Mouse (Mus musculus) 3134 (cell line): ENCODE data around the gene Tshz2.
"Not testable (repeated sequence)": the region's sequence is repeated elsewhere in the genome, so short reads cannot be mapped to it uniquely, and the experiment has no call there.

Source experiments
- DNase-seq: peaks from one replicate; pipeline ENCODE4 v3.0.0-alpha.2; 2011; ENCODE audit warnings: low spot score; ENCODE audit not compliant: insufficient read length; ENCODE audit errors: extremely low read depth

Tshz2 gene

GRCm38 (mm10) chr2:169752126-169752525, 119.3 kb downstream of the Tshz2 start:
- no peak for DNase-seq

DNA sequence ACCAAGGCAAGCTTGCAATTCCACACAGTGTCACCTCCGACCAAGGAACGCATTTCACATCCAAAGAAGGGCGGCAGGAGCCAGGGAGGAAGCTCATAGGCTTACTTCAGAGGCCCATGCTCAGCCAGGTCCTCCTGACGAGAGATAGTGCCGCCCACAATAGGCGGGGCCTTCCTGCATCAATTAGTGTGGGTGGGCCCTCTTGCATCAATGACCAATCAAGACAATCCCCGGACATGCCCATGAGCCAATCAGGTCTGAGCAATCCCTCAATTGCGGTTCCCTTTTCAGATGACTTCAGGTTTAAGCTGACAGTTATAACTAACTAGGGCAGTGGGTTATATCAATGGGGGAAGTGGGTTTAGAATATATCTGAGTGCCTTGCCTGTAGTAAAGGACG, 120.6 kb downstream of the Tshz2 start:
- no peak for DNase-seq

DNA sequence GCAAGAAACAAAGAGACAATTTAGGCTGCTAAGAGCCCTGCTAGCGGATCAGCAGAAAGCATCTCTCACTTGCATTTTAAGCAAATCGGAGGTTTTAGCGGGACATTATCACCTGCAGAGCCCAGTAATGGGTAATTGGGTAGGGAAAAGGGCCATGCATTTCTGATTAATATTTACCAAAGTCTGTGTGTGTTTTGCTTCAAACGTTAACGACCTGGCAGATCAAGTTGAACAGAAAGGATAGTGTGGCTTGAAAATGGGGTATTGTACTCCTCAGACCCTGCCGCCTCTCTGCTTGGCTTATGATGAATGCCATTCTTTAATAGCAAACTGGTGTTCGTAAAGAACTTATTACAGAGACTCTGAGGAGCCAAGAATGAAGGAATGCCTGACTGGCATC, 122.3 kb downstream of the Tshz2 start:
- no peak for DNase-seq

DNA sequence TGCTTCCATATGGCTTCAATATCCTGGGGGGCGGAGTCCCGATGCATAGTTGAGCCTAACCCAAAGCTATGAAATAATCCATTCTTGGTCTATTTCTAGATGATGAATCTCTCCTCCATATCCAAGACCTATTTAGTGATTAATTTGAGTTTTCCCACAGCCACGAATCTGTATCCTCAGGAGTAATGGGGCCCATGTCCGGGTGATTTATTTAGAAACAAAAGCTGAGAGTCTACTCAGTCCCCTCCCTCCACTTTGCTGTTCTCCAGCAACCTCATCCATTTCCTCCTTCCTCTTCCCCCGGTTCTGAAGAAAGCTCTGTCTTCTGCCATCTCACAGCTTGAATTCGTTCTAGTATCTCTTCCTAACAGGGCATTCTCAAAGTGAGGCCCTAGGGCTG, 125.3 kb downstream of the Tshz2 start:
- no peak for DNase-seq

DNA sequence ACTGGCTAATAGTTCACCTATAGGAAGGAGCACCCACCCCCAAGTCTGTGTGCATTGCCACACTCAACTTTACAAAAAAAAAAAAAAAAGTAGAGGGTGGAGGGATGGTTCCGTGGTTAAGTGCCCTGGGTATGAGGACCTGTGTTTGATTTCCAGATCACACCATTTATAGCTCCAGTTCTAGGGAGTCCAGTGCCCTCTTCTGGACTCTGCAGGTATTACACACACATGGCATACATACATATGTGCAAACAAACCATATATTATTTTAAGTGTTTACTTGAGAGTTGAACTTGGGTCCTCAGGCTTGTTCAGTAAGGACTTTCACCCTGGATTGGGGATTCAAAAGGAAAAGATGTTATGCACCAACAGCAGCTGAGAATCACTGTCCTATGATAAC, 127.3 kb downstream of the Tshz2 start:
- no peak for DNase-seq

GRCm38 (mm10) chr2:169761726-169762125, 128.9 kb downstream of the Tshz2 start:
- DNase-seq: no peak

- DNase-seq: no peak
Observed at GRCm38 (mm10) chr2:169762301-169762700, 129.5 kb downstream of the Tshz2 start.

DNA sequence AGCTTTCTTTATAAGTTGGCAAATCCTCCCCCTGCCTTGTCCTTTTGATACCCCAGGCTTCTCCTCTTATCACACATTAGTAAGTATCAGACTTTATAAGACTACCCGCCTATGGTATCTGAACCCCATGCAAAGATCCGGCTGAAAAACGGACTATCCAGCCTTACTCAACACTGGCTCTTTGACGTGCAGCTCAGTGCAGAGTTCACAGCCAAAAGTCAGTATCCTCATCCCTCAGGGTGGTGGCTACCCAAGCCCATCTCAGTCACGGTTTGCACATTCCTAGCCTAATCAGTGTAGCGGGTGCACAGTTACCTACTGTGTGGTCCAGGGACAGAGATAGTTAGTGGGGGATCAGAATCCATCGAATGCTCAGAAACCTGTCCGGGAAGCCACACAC, 130.9 kb downstream of the Tshz2 start:
- no peak for DNase-seq

DNA sequence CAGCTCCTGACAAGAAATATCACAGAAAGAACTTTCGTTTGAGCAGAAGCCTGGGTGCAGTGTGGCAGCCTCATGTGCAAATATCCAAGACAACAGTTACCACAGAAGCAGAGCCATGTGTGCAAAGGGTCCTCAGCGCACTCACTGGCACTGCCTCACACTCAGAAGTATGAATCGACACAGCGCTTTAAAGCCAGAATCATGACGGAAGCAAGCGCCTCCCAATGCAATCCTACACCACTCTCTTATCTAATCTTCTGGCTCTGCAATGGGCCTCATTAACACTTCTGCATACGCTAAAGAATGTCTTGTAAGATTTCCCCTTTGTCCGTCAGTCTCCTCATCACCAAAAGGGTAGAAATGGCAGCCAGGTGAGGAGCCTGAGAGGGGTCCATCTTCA, 133.4 kb downstream of the Tshz2 start:
- DNase-seq: no peak

DNA sequence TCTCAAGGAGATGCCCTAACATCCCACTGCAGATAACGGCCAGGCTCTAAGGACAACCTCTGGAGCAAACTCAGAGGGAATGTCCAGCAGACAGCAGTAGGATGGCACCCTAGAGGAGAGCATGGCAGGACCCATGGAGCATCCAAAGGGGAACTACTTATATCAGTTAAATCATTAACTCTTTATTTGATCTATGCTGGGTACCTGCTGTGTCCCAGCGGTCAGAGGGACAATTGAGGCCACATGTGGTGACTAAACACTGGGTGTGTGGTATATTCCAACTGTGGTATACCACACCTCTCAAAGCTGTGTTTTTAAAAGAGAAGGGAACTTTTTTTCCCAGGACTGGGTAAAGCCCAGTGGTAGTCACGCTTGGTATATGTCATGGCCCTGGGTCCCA, 134.5 kb downstream of the Tshz2 start:
- DNase-seq: no peak

DNA sequence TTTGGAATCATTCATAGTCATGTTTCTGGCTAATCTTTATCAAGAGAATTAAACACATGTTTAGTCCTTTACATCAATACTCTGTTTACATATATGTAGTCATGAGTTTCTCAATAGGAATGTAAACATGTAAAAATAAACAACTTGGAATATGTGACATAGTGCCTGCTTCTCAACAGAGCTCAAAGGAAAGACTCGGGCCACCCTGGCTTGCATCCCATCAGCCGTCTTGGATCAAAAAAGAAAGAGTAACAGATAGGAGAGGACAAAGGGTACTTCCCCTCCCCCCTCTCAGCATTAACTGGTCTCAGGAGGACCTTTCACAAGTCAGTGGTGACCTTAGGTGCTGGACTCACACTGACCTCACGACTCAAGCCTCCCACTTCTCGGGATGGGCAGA, 142.3 kb downstream of the Tshz2 start:
- DNase-seq: no peak

DNA sequence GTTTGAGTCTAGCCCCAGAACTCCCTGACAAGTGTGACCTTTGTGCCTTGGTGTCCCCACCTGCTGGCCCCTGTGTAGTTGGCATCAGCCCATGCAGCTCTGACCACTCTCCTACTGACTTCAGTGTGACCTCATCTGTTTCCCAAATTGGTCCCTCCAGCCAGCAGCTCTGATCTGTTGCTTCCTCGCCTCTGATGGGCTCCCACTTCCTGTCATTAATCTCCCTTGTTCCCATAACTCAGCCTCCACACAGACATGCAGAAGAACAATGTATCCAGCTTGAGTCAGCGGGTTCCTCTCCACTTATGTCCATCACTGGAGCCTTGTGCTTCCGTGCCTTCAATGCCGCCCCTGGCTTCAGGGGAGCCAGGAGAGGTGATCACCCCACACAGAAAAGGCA, 144.4 kb downstream of the Tshz2 start:
- no peak for DNase-seq

- DNase-seq: no peak
Observed at GRCm38 (mm10) chr2:169777764-169778163, 145.0 kb downstream of the Tshz2 start.

GRCm38 (mm10) chr2:169778740-169779345, 146.0 kb downstream of the Tshz2 start:
- DNase-seq: no peak

GRCm38 (mm10) chr2:169781671-169782070, 148.9 kb downstream of the Tshz2 start:
- not testable (repeated sequence) for DNase-seq

DNA sequence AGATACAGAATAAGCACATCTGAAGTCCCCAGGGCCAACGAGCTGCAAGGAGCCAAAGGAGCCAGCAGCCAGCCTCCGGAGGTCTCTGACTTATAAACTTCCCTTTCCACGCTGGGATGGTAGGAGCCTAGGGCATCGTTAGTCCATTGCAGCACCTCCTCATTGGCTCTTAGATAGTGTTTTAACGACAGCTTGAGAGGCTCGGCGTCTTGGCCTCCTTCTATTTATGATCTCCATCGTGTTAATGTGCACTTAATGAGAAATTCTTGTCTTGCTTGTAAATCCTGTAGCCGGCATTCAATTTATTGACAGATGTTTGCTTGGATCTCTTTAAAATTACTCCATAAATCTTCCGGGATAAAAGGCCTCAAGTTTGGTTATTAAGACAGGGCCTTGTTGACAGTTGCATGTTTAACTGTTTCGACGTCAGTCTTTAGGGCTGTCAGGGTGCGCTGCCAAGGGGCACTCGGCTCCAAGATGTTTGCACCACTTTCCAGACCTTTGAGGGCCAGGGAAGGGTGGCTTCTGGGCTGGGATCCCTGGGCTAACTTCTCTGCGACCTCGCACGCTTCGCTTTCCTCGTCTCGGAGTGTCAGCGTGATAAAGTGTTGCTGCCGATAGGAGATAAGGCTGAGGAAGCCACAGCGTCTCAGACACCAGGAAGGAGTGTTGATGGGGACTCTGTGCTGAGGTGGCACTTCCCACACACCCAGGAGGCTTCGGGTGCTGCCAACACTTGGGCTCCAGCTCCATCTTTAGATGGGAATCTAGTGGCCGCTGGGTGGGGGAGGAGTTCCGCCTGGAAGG, 150.3 kb downstream of the Tshz2 start:
- DNase-seq: no peak

GRCm38 (mm10) chr2:169783681-169784033, 150.8 kb downstream of the Tshz2 start:
- no peak for DNase-seq

DNA sequence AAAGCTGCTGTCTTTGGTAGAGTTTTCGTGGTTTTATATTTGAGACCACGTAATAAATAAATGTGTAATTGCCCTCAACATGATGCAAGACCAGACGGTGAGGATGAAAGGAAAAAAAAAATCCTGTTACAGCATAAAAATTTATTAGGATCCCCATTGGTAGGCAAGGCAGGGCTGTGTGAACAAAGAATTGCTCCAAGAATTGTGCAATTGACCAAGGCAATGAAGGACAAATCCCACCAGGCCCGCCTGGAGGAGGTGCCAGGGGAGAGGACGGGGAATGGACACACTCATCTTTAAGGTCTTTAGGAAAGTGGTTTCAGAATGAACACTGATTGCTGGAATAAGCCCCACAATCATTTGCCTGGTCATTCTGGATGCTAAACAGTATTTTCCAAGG, 154.6 kb downstream of the Tshz2 start:
- no peak for DNase-seq

DNA sequence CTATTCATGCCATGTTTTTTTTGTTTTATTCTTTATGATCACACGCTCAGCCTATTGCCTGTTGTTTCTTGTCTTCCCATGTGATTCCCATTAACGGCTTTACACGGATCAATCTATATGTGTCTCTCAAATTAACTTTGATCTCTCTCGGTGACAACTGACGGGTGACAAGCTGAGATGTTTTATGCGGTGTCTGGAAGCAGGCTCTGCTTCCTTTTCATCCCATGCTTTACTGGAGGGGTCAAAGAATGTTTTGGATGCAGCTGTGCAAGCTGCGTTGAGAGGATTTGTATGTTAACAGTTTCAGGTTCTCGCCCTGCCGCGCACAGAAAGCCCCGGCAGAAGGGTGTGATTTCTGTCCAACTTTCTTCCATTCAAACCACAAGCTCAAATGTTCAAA, 155.1 kb downstream of the Tshz2 start:
- no peak for DNase-seq

DNA sequence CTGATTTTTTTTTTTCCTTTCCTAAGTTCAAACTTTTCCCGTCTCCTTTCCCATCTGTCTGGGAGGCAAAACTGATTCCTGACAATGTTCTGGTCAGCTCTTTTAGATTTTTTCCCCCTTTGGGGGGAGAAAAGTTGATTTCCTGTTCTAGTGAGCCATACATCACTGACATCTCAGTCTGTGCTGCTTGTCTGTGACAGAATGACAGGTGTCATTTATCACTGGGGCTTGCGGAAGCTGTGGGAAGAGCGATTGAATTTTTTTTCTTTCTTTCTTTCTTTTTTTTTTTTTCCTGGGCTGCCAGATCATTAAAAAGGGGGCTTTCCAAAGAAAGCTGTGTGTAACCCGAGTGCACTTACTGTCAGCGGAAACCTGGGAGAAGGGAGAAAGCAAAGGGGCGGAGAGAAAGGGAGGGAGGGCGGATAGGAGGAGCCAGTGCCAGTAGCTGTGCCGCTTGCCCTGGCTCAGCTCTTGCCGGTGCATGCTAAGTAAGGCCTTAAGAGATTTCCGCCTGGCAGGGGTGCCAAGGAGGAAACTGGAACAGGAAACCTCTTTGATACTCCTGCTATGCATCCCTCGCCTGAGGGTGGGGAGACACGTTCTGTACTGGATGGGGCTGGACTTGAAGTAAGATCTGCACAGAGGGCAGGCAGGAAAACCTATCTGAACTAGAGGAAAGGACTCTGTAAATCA, 157.8 kb downstream of the Tshz2 start:
- no peak for DNase-seq

GRCm38 (mm10) chr2:169792706-169793105, 159.9 kb downstream of the Tshz2 start:
- no peak for DNase-seq

GRCm38 (mm10) chr2:169802241-169802640, 169.4 kb downstream of the Tshz2 start:
- no peak for DNase-seq
